Mouse (Mus musculus) ES-Bruce4 (cell line): Measurements from ENCODE around the gene Atxn1. TPM values are rescaled to one million over a fixed set of nuclear protein-coding genes. Genes with fewer than 3 reads are reported as not detected.

Source experiments
- H3K27ac ChIP-seq: 2 replicates; pipeline ENCODE4 v1.5.1; 2012; ENCODE audit warnings: low read length, inconsistent platforms; ENCODE audit not compliant: insufficient read depth
- H3K27me3 ChIP-seq: 2 replicates; pipeline ENCODE4 v1.6.1; 2012; ENCODE audit warnings: mild to moderate bottlenecking, low read length, inconsistent platforms; ENCODE audit not compliant: control insufficient read depth, poor library complexity, insufficient read depth, severe bottlenecking
- H3K36me3 ChIP-seq: 2 replicates; pipeline ENCODE4 v1.6.1; 2012; ENCODE audit warnings: inconsistent platforms, mild to moderate bottlenecking, low read length, moderate library complexity; ENCODE audit not compliant: control insufficient read depth, poor library complexity, insufficient read depth, severe bottlenecking
- H3K4me1 ChIP-seq: one replicate; pipeline ENCODE4 v1.8.1; 2011; ENCODE audit warnings: low read length; ENCODE audit not compliant: control insufficient read depth, insufficient read depth
- H3K4me3 ChIP-seq: 2 replicates; pipeline ENCODE4 v1.5.1; 2011; ENCODE audit warnings: low read depth, mild to moderate bottlenecking, low read length
- H3K9ac ChIP-seq: 2 replicates; pipeline ENCODE4 v1.6.1; 2012; ENCODE audit warnings: low read depth, mild to moderate bottlenecking, inconsistent platforms; ENCODE audit not compliant: poor library complexity, severe bottlenecking
- H3K9me3 ChIP-seq: replicated peaks from 2 replicates; pipeline ENCODE4 v1.6.1; 2012; ENCODE audit warnings: mild to moderate bottlenecking, low read length, inconsistent platforms; ENCODE audit not compliant: control insufficient read depth, poor library complexity, insufficient read depth, severe bottlenecking
- CTCF ChIP-seq: IDR thresholded peaks from one replicate; pipeline ENCODE4 v1.8.1; 2011; ENCODE audit warnings: low read depth, low read length
- EP300 ChIP-seq: IDR thresholded peaks from 2 replicates; pipeline ENCODE4 v1.6.1; 2011; ENCODE audit warnings: low read depth, low read length; ENCODE audit not compliant: insufficient read depth
- POLR2A ChIP-seq: IDR thresholded peaks from one replicate; pipeline ENCODE4 v1.8.1; 2011; ENCODE audit warnings: low read length; ENCODE audit not compliant: insufficient read depth
- polyA plus RNA-seq: library from polyadenylated mRNA; stranded (reverse); fragments of >200 nt; gene quantifications from 2 replicates; pipeline ENCODE4 v1.2.4, GENCODE M21; 2011; ENCODE audit warnings: low read depth; ENCODE audit not compliant: missing spikeins, insufficient read depth, insufficient read length

Gene Atxn1
- polyA plus RNA-seq, 1 experiment, result 10.1 TPM

DNA sequence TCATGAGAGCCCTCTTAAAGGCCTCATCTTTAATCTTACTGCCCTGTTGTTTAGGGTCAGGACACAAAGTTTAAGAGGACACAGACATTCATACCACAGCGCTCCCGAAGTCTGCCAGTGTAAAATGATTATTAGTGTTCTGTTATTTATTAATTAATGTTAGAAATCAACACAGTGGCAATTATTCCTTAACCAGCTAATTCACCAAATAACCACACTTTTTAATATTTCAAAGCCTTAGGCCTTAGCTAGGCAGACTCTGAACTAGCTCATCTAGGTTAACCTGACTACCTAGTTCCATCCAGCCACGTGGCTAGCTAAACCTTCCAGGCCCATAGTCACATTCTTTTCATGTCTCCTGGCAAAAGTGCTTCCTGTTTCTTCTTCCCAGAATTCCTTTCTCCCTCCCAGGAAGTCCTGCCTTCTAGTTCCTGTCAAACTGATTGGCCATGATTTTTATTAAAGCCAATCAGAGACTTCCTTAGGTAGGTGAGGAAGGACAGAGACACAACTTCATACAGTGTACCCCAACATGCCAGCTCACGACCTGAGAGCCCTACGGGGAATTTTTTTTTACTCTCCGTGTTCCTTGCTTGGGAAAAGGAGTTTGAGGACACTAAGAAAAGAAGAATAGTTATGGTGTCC lies 439.9 kb downstream of the Atxn1 start:
- no peak for TF ChIP-seq EP300
- no peak for TF ChIP-seq POLR2A
- TF ChIP-seq CTCF, result no peak
- Histone ChIP-seq H3K9ac (no peak overlapping the region), H3K27ac (no peak overlapping the region), H3K4me1 (no peaks in the 10 kb centered on the region), H3K36me3 (no peaks in the 10 kb centered on the region), H3K4me3 (no peak overlapping the region), H3K9me3 (no peaks in the 10 kb centered on the region), H3K27me3 (no peaks in the 10 kb centered on the region)

DNA sequence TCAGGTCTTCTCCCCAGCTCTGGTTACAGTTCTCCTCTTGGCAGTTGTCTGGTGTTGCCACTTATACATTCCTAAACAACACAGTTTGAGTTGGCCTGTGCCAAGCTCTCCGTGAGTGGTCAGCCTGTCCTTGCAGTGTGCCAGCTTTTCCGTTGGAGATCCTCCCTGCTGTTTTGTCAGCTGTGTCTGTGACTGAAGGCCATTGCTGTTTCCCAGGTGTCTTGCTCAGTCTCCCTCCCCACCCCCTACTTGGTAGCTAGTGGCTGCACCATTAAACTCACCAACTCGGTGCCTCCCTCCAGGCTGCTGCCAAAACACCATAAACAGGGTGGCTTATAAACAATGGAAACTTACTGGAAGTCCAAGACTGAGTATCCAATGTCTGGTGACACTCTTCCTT lies 440.5 kb downstream of the Atxn1 start:
- TF ChIP-seq EP300 (no peak), CTCF (no peak), POLR2A (no peak)
- Histone ChIP-seq H3K27ac (no peak overlapping the region), H3K4me1 (no peaks in the 10 kb centered on the region), H3K27me3 (no peaks in the 10 kb centered on the region), H3K36me3 (no peaks in the 10 kb centered on the region), H3K9me3 (no peaks in the 10 kb centered on the region), H3K4me3 (no peak overlapping the region), H3K9ac (no peak overlapping the region)

DNA sequence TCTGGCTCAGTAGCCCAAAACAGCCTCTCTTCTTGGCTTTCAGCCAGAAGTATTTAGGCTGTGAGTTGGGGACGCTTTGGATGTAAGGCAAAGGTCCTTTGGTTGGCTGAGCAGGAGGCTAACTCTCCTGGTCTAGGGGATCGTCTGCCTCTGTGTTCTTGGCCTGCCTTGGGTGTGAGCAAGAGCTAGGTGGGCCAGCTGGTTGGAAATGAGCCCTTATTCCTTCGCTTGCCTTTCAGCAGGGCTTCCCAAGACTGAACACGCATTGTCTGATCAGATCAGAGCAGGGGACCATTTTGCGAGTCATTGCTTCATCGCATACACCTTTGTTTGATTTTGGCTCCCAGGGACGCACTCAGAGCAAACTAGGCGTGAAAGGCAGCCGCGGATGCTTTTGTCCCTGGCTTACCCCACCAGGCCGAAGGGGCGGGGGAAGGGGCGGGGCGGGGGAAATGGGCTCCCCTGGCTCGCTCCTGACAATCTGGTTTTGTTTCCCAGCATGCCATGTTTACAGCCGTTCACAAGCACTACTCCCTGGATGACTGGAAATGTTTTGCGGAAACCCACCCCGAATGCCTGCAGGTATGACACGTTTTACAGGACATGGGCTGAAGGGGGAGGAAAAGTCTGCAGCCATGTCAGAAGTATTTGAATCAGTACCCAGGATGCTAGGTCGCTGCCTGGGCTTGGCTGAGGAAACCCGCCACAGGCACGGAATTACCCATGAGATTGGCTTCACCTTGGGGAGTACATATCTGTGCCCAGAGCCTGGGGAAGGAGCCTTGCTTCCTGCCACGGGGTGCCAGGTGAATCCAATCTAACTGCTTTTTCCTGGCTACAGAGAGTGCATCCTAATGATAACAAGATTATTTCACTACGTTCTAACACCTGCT lies 448.1 kb downstream of the Atxn1 start:
- Histone ChIP-seq H3K4me3 (peak overlapping the region; percentile 58), H3K4me1 (no peaks in the 10 kb centered on the region), H3K9me3 (no peaks in the 10 kb centered on the region), H3K9ac (peak overlapping the region; percentile 36; the same call in 1 of the 2 replicates), H3K27me3 (no peaks in the 10 kb centered on the region), H3K27ac (no peak overlapping the region), H3K36me3 (no peaks in the 10 kb centered on the region)
- TF ChIP-seq CTCF (no peak), POLR2A (no peak), EP300 (no peak)

DNA sequence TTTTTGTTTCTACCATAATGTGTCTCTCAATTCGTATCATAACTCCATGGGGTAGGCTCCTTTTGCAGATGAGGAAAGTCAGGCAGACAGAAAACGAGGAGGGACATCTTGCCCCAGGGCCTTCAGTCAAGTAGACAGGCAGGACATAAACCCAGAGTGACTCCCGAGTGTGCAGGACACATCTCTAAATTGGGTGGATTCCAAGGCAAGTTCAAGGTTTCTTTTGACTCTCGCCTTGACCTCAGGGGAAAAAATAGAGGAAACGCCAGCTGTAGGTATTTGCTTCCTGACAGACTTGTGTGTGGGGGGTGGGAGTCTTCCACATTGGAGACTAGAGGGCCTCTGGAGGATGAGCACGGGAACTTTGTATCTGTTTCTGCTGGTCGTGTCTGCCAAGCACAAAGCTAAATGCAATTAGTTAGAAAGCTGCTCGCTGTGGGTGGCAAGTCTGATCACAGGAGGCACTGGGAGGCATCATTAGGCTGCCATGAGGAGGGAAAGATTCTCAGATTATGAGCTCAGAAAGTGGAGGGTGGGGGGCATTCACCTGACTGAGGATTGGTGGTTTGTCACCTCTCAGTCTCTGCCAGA lies 449.9 kb downstream of the Atxn1 start:
- H3K9ac ChIP-seq, result no peak overlapping the region
- no peaks in the 10 kb centered on the region for H3K36me3 ChIP-seq
- TF ChIP-seq POLR2A (no peak), EP300 (no peak), CTCF (no peak)
- no peak overlapping the region for H3K27ac ChIP-seq
- H3K4me1 ChIP-seq, result peaks cover 3% of the 10 kb centered on the region
- no peaks in the 10 kb centered on the region for H3K27me3 ChIP-seq
- no peak overlapping the region for H3K4me3 ChIP-seq
- H3K9me3 ChIP-seq, result no peaks in the 10 kb centered on the region

DNA sequence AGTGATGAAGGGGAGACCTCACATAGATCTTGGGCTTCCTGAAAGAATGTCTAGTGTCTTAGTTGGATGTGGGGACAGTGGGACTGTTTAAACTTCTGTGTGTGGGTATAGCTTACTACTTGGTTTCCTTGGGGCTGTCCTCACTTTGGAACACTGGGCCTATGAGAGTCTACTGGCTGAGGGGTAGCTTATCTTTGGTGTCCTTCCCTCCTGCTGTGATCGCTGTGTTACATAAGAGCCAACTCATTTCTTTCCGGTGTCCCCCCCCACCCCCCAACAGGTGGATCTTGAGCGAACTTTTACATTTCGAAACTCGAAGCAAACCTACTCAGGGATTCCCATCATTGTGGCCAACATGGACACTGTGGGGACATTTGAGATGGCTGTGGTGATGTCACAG lies 450.7 kb downstream of the Atxn1 start:
- H3K27ac ChIP-seq, result no peak overlapping the region

More for the DNA sequence above, 450.7 kb downstream of the Atxn1 start:
- Histone ChIP-seq H3K4me3 (no peak overlapping the region), H3K27me3 (no peaks in the 10 kb centered on the region), H3K9me3 (no peaks in the 10 kb centered on the region), H3K36me3 (no peaks in the 10 kb centered on the region), H3K4me1 (peaks cover 3% of the 10 kb centered on the region), H3K9ac (no peak overlapping the region)
- TF ChIP-seq EP300, result no peak
- TF ChIP-seq POLR2A, result no peak
- no peak for TF ChIP-seq CTCF
